Mouse (Mus musculus) thymus, adult 2 months (tissue): ENCODE measurements around the gene Kcnh7. TPM values are rescaled to one million over a fixed set of nuclear protein-coding genes. Genes with fewer than 3 reads are reported as not detected.

Experiments
- DNase-seq: peaks from one replicate; pipeline ENCODE4 v3.0.0; 2021
- H3K27ac ChIP-seq: fragments of 200-500 bp; 2 replicates; pipeline ENCODE4 v1.5.1; 2012; ENCODE audit warnings: low read length, control low read depth; ENCODE audit not compliant: control insufficient read depth, insufficient read depth
- H3K27me3 ChIP-seq: fragments of 200-500 bp; 2 replicates; pipeline ENCODE4 v1.6.1; 2012; ENCODE audit warnings: mild to moderate bottlenecking, low read length, moderate library complexity, mixed read lengths; ENCODE audit not compliant: control insufficient read depth, insufficient read depth
- H3K36me3 ChIP-seq: fragments of 200-500 bp; 2 replicates; pipeline ENCODE4 v1.6.1; 2012; ENCODE audit warnings: mild to moderate bottlenecking, low read length, moderate library complexity; ENCODE audit not compliant: control insufficient read depth, insufficient read depth
- H3K4me1 ChIP-seq: fragments of 200-500 bp; replicated peaks from 2 replicates; pipeline ENCODE4 v1.6.1; 2012; ENCODE audit warnings: low read length; ENCODE audit not compliant: control insufficient read depth, insufficient read depth
- H3K4me3 ChIP-seq: fragments of 200-500 bp; 2 replicates; pipeline ENCODE4 v1.5.1; 2012; ENCODE audit warnings: mild to moderate bottlenecking, low read length, control low read depth, moderate library complexity; ENCODE audit not compliant: control insufficient read depth, insufficient read depth
- CTCF ChIP-seq: fragments of 200-500 bp; IDR thresholded peaks from 2 replicates; pipeline ENCODE4 v1.5.1; 2012; ENCODE audit warnings: mild to moderate bottlenecking, control low read depth, low read length, moderate library complexity, borderline replicate concordance; ENCODE audit not compliant: control insufficient read depth, poor library complexity, insufficient read depth; ENCODE audit errors: extremely low read depth
- POLR2A ChIP-seq: fragments of 200-500 bp; IDR thresholded peaks from 2 replicates; pipeline ENCODE4 v1.6.1; 2012; ENCODE audit warnings: mild to moderate bottlenecking, low read length, control low read depth, moderate library complexity; ENCODE audit not compliant: control insufficient read depth, poor library complexity, insufficient read depth; ENCODE audit errors: extremely low read depth
- whole genome bisulfite sequencing: fragments of 180-500 bp; shearing (Covaris S2); methylation state at CpG from one replicate; pipeline ENCODE4 v1.1.7; 2018; 5-methylcytosine and 5-hydroxymethylcytosine counted together
- polyA plus RNA-seq: library from polyadenylated mRNA; depleted of rRNA; stranded (reverse); fragments of >200 nt; gene quantifications from 2 replicates; pipeline ENCODE4 v1.2.3, GENCODE M21; 2012

Kcnh7 gene
- polyA plus RNA-seq, 1 experiment = 0.03 TPM

GRCm38 (mm10) chr2:62664839-62665238 is 519.2 kb downstream of the Kcnh7 start:
- no peak overlapping the region for H3K4me3 ChIP-seq
- TF ChIP-seq POLR2A = no peak
- TF ChIP-seq CTCF = no peak
- DNase-seq = no peak
- 92% methylated on average over 7 of the region's 7 CpGs for WGBS
- H3K4me1 ChIP-seq = peaks cover 3% of the 10 kb centered on the region
- H3K36me3 ChIP-seq = no peaks in the 10 kb centered on the region
- H3K27ac ChIP-seq = no peak overlapping the region
- H3K27me3 ChIP-seq = no peaks in the 10 kb centered on the region

DNA sequence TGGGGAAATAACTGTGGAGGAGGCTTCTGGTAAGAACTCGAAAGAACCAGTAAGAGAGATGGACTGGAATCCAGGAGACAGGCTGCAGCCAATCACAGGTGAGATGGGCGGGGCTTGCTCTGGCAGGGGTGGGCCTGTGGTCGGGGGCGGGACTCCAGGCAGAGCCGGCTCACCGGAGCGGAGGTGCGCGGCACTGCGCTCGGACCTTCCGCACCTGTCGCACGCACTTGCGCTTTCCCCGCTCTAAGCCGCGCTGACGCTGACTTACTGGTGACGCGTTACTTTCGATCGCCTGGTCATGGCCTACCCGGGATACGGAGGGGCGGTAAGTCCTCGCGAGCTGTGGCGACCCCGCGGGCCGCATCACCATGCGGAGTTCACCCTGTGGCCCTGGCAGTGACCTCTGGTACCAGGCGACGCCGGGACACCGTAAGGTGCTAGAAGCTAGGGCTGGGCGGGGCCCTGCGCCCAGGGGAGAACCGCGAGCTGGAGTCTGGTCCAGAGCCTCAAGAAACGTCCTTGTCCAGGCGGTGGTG is 519.9 kb downstream of the Kcnh7 start, which contains the start of gene Gca:
TSS of gene Gca (plus strand) at position 151 of the 536 bp plus-strand sequence.
- whole genome bisulfite sequencing = 2% methylated on average over 43 of the region's 43 CpGs
- Histone ChIP-seq H3K27ac (no peak within 1 kb of the TSS), H3K36me3 (no peaks in the 10 kb centered on the region), H3K4me3 (peak within 1 kb of the TSS; percentile 67), H3K27me3 (no peaks in the 10 kb centered on the region), H3K4me1 (peaks cover 3% of the 10 kb centered on the region)
- DNase-seq = peak; percentile 71
- no peak for TF ChIP-seq CTCF

- Histone ChIP-seq H3K4me1 (peaks cover 3% of the 10 kb centered on the region), H3K4me3 (no peak overlapping the region), H3K27me3 (no peaks in the 10 kb centered on the region), H3K36me3 (no peaks in the 10 kb centered on the region), H3K27ac (no peak overlapping the region)
- no peak for DNase-seq
- WGBS = 95% methylated on average over 3 of the region's 3 CpGs
- no peak for TF ChIP-seq POLR2A
- no peak for TF ChIP-seq CTCF
Measured at GRCm38 (mm10) chr2:62662560-62662959, 521.5 kb downstream of the Kcnh7 start.

- peaks cover 3% of the 10 kb centered on the region for H3K4me1 ChIP-seq
- 66% methylated on average over 6 of the region's 6 CpGs for WGBS
- TF ChIP-seq POLR2A (no peak), CTCF (no peak)
Measured at GRCm38 (mm10) chr2:62660565-62660964, 523.5 kb downstream of the Kcnh7 start.

DNA sequence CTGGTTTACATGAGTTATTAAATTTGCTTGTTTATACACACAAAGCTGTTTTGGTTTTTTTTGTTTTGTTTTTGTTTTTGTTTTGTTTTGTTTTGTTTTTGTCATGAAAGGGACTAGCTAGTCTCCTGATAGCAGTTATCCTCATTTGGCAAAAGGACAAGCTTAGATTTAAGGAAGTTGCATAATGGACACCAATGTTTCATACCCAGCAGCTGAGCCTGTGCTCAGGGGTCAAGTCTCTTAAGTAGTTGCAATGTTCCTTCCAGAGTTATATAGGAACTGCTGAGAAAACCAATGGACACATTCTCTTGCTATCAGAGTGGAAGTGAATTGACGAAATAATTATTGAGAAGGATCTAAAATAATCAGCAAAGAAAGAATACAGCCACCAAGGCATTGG is 528.0 kb downstream of the Kcnh7 start:
- Histone ChIP-seq H3K27me3 (no peaks in the 10 kb centered on the region), H3K27ac (no peak overlapping the region), H3K36me3 (no peaks in the 10 kb centered on the region), H3K4me1 (no peaks in the 10 kb centered on the region), H3K4me3 (no peak overlapping the region)
- TF ChIP-seq POLR2A (no peak), CTCF (no peak)
- 89% methylated on average over 1 of the region's 1 CpGs for WGBS
- no peak for DNase-seq

More at GRCm38 (mm10) chr2:62660565-62660964, 523.5 kb downstream of the Kcnh7 start:
- Histone ChIP-seq H3K27ac (no peak overlapping the region), H3K27me3 (no peaks in the 10 kb centered on the region), H3K4me3 (no peak overlapping the region), H3K36me3 (no peaks in the 10 kb centered on the region)
- no peak for DNase-seq

- peak; percentile 61 for DNase-seq
- Histone ChIP-seq H3K36me3 (no peaks in the 10 kb centered on the region), H3K4me3 (no peak overlapping the region), H3K27me3 (no peaks in the 10 kb centered on the region), H3K27ac (no peak overlapping the region), H3K4me1 (no peaks in the 10 kb centered on the region)
- TF ChIP-seq CTCF (no peak), POLR2A (no peak)
- 56% methylated on average over 7 of the region's 7 CpGs for WGBS
Measured at GRCm38 (mm10) chr2:62654519-62655338, 529.4 kb downstream of the Kcnh7 start.
